Mouse (Mus musculus) liver, embryonic 11.5 days (tissue): Measurements from ENCODE around the gene Add1. TPM values are rescaled to one million over a fixed set of nuclear protein-coding genes. Genes with fewer than 3 reads are reported as not detected.
"Not testable (repeated sequence)": the region's sequence is repeated elsewhere in the genome, so short reads cannot be mapped to it uniquely, and the experiment has no call there.

Experiments
- ATAC-seq: fragments of 200-750 bp; cut with Nextera tagmentation; replicated peaks from 2 replicates; pipeline ENCODE4 v1.8.0; 2017; ENCODE audit warnings: moderate number of reproducible peaks, mild to moderate bottlenecking, moderate TSS enrichment, moderate library complexity; ENCODE audit not compliant: low FRiP score
- DNase-seq: peaks from one replicate; pipeline ENCODE4 v3.0.0-alpha.2; 2017; ENCODE audit warnings: low spot score
- H3K27ac ChIP-seq: fragments of 300-500 bp; sonication (generic); 2 replicates; pipeline ENCODE4 v1.5.1; 2014; ENCODE audit warnings: mild to moderate bottlenecking, low read depth, low read length, control low read depth
- H3K27me3 ChIP-seq: fragments of 300-500 bp; sonication (generic); replicated peaks from 2 replicates; pipeline ENCODE4 v1.6.1; 2014; ENCODE audit warnings: low read length, mixed read lengths; ENCODE audit not compliant: control insufficient read depth, insufficient read depth
- H3K36me3 ChIP-seq: fragments of 300-500 bp; sonication (generic); 2 replicates; pipeline ENCODE4 v1.6.1; 2014; ENCODE audit warnings: mild to moderate bottlenecking, low read length, moderate library complexity, mixed read lengths; ENCODE audit not compliant: control insufficient read depth, insufficient read depth
- H3K4me1 ChIP-seq: fragments of 300-500 bp; sonication (generic); replicated peaks from 2 replicates; pipeline ENCODE4 v1.6.1; 2014; ENCODE audit warnings: low read length, mixed read lengths; ENCODE audit not compliant: control insufficient read depth, insufficient read depth
- H3K4me2 ChIP-seq: fragments of 300-500 bp; sonication (generic); 2 replicates; pipeline ENCODE4 v1.6.1; 2014; ENCODE audit warnings: mild to moderate bottlenecking, control low read depth, moderate library complexity
- H3K4me3 ChIP-seq: fragments of 300-500 bp; sonication (generic); 2 replicates; pipeline ENCODE4 v1.5.1; 2014; ENCODE audit warnings: low read depth, low read length, control low read depth
- H3K9ac ChIP-seq: fragments of 300-500 bp; sonication (generic); 2 replicates; pipeline ENCODE4 v1.6.1; 2014; ENCODE audit warnings: low read depth, low read length, control low read depth
- H3K9me3 ChIP-seq: fragments of 300-500 bp; sonication (generic); 2 replicates; pipeline ENCODE4 v1.6.1; 2016; ENCODE audit warnings: low read length, inconsistent platforms, mixed read lengths; ENCODE audit not compliant: control insufficient read depth
- WGBS: fragments of 180-500 bp; shearing (Covaris S2); extraction: QIAGEN DNeasy Blood & Tissue Kit; methylation state at CpG from one replicate; pipeline ENCODE4 v1.1.7; 2014; 5-methylcytosine and 5-hydroxymethylcytosine counted together
- polyA plus RNA-seq: library from polyadenylated mRNA; unstranded; fragments of >200 nt; fragmentation: Nextera tagmentation; extraction: Ambion mirVana; gene quantifications from 2 replicates; pipeline ENCODE4 v1.2.1, GENCODE M21; 2014

Gene Add1
- polyA plus RNA-seq, 1 experiment from 2014 or later = 170 TPM

DNA sequence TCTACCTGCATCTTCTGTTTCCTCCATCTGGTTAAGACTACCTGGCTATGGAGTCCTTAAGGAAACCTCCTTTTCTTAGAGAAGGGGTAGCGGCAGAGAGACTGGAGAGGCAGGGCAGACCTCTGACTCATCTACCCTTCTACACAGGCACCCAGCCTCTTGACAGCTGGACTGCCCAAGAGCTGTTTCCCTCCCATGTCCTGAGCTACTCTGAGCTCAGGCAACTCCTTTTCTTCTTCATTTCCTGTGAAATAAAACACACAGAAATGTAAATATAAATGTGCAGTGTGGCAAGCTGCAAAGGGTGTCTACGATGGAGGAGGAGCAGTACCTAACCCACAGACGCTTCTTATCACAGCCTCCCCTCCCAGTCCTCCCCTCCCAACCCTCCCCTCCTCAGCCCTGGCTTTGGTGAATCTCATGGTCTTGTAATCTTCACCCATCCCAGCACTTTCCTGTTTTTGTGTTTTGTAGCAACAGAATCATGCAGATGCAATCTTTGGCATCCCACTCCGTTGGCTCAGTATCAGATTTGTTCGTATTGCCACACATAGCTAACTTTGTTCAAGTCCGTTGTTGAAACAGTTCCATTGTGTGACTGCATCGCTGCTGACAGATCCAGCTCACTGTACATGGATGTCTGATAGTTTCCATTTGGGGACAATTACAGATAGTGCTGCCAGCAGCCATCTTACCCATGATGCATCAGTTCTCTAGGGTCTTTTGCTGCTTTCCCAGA lies 7.8 kb upstream of the Add1 start:
- Histone ChIP-seq H3K4me3 (0 out of 2 replicates have a peak overlapping the region, but pooled peaks have one; percentile 14), H3K4me1 (peaks cover 33% of the 10 kb centered on the region), H3K27ac (peak overlapping the region; percentile 46), H3K4me2 (peak overlapping the region; percentile 46), H3K9ac (no peak overlapping the region), H3K27me3 (no peaks in the 10 kb centered on the region), H3K9me3 (no peaks in the 10 kb centered on the region), H3K36me3 (peaks cover 15% of the 10 kb centered on the region)
- ATAC-seq (peak; percentile 86), DNase-seq (no peak)
- WGBS = 44% methylated on average over 7 of the region's 7 CpGs

DNA sequence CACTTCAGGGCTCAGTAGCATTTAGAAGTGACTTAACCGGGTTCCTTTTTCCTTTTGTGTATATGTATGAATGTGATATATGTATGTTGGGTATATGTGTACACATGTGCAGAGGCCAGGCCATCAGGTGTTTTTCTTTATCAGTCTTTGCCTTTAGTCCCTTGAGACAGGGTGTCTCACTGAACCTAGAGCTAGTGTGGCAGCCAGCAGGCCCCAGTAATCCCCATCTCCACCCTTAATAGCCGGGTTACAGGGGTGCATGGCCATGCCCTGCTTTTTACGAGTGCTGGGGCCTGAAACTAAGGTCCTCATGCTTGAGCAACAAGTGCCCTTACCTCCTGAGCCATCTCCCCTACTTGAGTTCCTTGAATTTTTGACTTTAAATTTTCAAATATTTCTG lies 1.9 kb upstream of the Add1 start:
- Histone ChIP-seq H3K9me3 (no peaks in the 10 kb centered on the region), H3K27ac (peak overlapping the region; percentile 74), H3K27me3 (no peaks in the 10 kb centered on the region), H3K36me3 (no peaks in the 10 kb centered on the region), H3K4me3 (no peak overlapping the region), H3K4me1 (peaks cover 29% of the 10 kb centered on the region), H3K4me2 (no peak overlapping the region), H3K9ac (no peak overlapping the region)
- ATAC-seq (no peak), DNase-seq (no peak)
- WGBS = 61% methylated on average over 3 of the region's 3 CpGs

DNA sequence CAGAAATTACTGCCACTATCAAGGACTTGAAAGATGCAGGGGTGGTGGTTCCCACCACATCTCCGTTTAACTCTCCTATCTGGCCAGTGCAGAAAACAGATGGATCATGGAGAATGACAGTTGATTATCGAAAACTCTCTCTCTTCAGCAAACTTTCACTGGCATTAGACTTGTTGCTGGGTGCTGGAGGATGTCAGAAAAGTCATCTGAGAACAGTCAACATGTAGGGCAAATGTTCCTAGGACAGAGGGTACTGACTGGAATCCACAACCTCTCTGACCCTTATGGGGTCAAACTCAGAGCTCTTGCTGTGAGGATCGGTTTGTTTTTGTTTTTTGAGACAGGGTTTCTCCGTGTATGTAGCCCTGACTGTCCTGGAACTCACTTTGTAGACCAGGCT lies 896 bp upstream of the Add1 start:
- ATAC-seq, H3K27me3 ChIP-seq, H3K9me3 ChIP-seq, H3K36me3 ChIP-seq, DNase-seq: not testable (repeated sequence)
- Histone ChIP-seq H3K4me3 (peak overlapping the region; percentile 76), H3K27ac (peak overlapping the region; percentile 95), H3K4me2 (peak overlapping the region; percentile 81), H3K9ac (peak overlapping the region; percentile 77), H3K4me1 (peaks cover 39% of the 10 kb centered on the region)
- WGBS = 27% methylated on average over 4 of the region's 4 CpGs

DNA sequence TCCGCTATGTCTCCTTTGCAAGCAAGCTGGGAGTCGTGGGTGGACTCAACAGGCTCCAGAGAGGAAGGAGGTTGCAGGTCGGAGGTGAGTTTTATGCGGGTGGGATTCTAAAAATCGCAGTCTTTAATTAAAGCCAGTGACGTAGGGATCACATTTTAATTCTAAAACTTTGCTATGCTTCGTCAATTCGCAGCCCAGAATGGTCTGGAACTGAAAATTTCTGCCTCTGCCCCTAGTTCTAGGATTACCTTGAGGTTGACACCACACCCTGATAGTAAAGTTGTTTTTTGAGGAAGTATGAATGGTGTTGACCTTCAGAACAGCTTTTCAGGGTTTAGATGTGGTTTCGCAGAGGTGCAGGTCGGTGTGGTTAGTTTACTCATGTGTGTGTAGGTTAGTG lies 1.3 kb downstream of the Add1 start:
- Histone ChIP-seq H3K4me1 (peaks cover 55% of the 10 kb centered on the region), H3K27me3 (no peaks in the 10 kb centered on the region), H3K4me3 (peak overlapping the region; percentile 76), H3K9me3 (no peaks in the 10 kb centered on the region), H3K9ac (peak overlapping the region; percentile 89), H3K36me3 (no peaks in the 10 kb centered on the region; the same call in 1 of the 2 replicates), H3K4me2 (peak overlapping the region; percentile 81), H3K27ac (peak overlapping the region; percentile 57; the same call in 1 of the 2 replicates)
- DNase-seq = no peak
- ATAC-seq = no peak
- WGBS = 24% methylated on average over 10 of the region's 10 CpGs

DNA sequence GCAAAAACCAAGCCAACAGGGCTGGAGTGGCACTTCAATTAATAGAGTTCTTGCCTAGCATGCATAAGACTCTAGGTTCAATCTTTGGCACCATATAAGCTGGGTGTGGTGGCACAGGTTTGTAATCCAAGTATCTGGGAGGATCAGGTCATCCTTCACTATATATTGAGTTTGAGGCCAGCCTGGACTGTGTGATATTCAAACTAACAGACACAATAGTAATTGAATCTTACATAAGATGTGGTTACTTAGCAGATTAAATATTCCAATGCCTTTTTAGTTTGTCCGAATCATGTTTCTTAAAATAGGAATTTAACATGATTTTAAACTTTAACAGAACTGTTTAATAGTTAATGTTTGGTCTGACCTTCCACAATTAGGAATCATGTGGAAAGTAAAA lies 2.8 kb downstream of the Add1 start:
- Histone ChIP-seq H3K4me2 (peak overlapping the region; percentile 21; the same call in 1 of the 2 replicates), H3K36me3 (no peaks in the 10 kb centered on the region; the same call in 1 of the 2 replicates), H3K27ac (no peak overlapping the region), H3K27me3 (no peaks in the 10 kb centered on the region), H3K9me3 (no peaks in the 10 kb centered on the region), H3K9ac (no peak overlapping the region), H3K4me3 (no peak overlapping the region), H3K4me1 (peaks cover 54% of the 10 kb centered on the region)
- DNase-seq = no peak
- WGBS = 89% methylated on average over 1 of the region's 1 CpGs
- ATAC-seq = no peak

DNA sequence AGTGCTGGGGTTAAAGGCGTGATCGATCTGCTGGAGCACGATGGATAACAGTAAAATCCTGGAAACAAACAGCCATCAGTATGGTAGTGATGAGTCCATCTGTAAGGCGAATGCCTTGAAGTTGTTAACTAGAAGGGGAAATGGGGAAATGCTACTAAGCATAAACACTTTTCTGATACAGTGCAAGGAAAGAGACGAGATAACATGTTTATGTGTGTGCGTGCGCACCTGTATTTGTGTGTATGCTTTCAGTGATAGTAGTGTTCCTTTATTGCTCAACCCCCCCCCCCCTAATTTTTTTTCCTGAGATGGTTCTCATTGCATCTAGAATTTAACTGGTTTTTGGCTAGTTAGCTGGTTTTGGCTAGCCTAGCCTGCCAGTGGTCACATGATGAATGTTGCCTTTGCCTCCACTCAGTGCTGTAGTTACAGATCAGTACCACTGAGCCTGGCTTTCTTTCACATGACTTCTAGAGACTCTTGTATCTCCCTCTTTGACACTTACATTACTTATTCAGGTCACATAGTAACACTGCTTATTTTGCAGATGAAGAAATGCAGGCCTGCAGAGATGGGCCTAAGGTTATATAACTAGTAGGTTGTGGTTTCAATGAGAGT lies 4.7 kb downstream of the Add1 start:
- WGBS = 89% methylated on average over 7 of the region's 7 CpGs
- peak overlapping the region; percentile 31 for H3K4me2 ChIP-seq
- DNase-seq (no peak), ATAC-seq (no peak)
- no peaks in the 10 kb centered on the region for H3K9me3 ChIP-seq
- H3K27ac ChIP-seq = peak overlapping the region; percentile 44
- H3K27me3 ChIP-seq = no peaks in the 10 kb centered on the region
- peak overlapping the region; percentile 15; the same call in 1 of the 2 replicates for H3K4me3 ChIP-seq
- no peak overlapping the region for H3K9ac ChIP-seq
- H3K36me3 ChIP-seq = no peaks in the 10 kb centered on the region; the same call in 1 of the 2 replicates
- peaks cover 55% of the 10 kb centered on the region for H3K4me1 ChIP-seq

DNA sequence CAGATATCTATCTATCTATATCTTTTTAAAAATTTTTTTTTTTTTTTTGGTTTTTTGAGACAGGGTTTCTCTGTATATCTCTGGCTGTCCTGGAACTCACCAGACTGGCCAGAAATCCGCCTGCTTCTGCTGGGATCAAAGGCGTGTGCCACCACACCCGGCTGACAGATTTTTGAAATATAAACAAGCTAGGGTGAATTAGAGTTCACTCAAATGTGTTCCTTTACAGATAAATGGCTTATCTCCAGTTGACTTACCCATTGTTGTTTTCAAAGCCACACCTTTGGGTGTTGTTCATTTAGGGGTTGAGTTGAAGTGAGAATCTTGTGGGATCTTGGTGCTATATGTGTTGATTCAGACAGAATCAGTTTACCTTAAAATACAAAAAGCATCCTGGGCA lies 5.9 kb downstream of the Add1 start:
- Histone ChIP-seq H3K9ac (no peak overlapping the region), H3K27ac (peak overlapping the region; percentile 9), H3K4me3 (no peak overlapping the region), H3K4me2 (no peak overlapping the region), H3K36me3 (no peaks in the 10 kb centered on the region; the same call in 1 of the 2 replicates), H3K27me3 (no peaks in the 10 kb centered on the region), H3K4me1 (peaks cover 62% of the 10 kb centered on the region), H3K9me3 (no peaks in the 10 kb centered on the region)
- ATAC-seq (peak; percentile 37; the same call in 1 of the 2 replicates), DNase-seq (no peak)
- WGBS = 39% methylated on average over 3 of the region's 3 CpGs

DNA sequence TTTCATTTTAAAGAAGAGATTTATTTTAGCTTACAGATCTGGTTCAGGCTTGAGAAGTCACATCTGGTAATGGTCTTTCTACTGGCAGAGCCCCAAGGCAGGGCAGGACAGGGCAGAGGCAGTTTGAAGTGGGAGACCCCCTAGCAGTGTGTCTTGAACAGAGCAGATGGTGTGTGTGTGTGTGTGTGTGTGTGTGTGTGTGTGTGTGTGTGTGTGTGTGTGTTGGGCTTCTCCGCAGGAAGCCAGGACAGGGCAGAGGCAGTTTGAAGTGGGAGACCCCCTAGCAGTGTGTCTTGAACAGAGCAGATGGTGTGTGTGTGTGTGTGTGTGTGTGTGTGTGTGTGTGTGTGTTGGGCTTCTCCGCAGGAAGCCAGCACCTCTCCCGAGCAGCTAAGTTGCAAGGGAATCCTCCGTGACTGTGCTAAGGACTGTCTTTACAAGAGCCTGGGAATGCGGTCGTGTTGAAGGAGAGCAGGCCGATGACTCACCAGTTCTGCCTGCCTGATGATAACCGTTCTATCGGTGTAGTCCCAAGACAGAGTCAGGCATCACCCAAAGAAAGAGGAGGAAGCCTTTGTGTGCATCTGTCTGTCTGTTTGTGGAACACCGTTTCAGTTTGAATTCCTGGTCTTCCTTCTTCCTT lies 8.3 kb downstream of the Add1 start:
- H3K4me2 ChIP-seq = peak overlapping the region; percentile 74
- H3K9me3 ChIP-seq, H3K36me3 ChIP-seq, H3K27me3 ChIP-seq, DNase-seq: not testable (repeated sequence)
- peak overlapping the region; percentile 98 for H3K27ac ChIP-seq
- H3K4me1 ChIP-seq = peaks cover 47% of the 10 kb centered on the region
- H3K4me3 ChIP-seq = peak overlapping the region; percentile 37
- 21% methylated on average over 10 of the region's 10 CpGs for WGBS
- peak; percentile 91 for ATAC-seq
- peak overlapping the region; percentile 59 for H3K9ac ChIP-seq
